Mouse (Mus musculus) c-Kit-negative CD71-positive TER-119-positive erythroid progenitor cells, embryonic 14.5 days (primary cell): ENCODE measurements around the gene Spout1.

Source experiments
- DNase-seq: peaks from one replicate; pipeline ENCODE4 v3.0.0-alpha.2; 2013; ENCODE audit warnings: low read depth, low spot score

Spout1 gene

GRCm38 (mm10) chr2:30177700-30178675 is at the start of gene Spout1:
TSS of gene Spout1 (minus strand) at chr2:30178459.
- DNase-seq, result peak; percentile 82

GRCm38 (mm10) chr2:30216293-30216692 is 38.0 kb upstream of the Spout1 start:
- DNase-seq, result no peak

DNA sequence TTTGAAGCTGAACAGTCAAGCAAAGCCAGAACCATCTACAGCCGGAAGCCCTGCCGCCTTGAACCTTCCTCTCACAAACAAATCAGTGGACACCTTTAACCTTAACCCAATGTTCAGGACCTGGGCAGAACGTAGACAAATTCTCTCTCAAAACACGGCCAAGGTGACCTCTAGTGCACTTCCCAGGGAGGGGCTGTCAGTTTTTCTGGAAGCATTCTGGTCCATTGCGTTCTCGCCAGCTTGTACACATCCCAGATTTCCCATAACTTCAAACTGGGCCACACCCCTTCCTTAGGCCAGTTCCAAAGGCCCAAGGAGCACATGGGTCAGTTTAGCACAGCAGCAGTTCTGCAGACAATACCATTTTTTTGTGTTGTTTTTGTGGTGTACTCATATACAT is 37.2 kb upstream of the Spout1 start:
- DNase-seq, result no peak

GRCm38 (mm10) chr2:30214745-30215144 is 36.5 kb upstream of the Spout1 start:
- no peak for DNase-seq

DNA sequence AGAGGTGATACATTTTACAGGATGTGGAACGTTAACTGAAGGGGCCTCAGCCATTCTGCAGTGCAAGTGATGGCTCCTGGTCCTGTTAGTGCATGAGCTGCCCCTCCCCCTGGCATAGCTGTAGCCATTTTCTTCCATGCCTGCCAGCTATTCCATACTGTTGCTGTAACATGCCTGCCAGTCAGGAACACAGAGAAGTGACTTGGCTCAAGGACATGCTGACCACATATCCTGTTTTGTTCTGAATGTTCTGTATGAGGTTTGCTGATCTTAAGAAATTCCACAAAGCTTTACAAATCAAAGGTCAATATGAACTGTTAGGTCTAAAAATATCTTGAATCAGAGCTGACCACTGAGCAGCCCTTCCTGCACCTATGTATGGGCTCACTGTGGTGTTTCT is 34.7 kb upstream of the Spout1 start:
- no peak for DNase-seq

- no peak for DNase-seq
Measured at GRCm38 (mm10) chr2:30212169-30212545, 33.9 kb upstream of the Spout1 start.

DNA sequence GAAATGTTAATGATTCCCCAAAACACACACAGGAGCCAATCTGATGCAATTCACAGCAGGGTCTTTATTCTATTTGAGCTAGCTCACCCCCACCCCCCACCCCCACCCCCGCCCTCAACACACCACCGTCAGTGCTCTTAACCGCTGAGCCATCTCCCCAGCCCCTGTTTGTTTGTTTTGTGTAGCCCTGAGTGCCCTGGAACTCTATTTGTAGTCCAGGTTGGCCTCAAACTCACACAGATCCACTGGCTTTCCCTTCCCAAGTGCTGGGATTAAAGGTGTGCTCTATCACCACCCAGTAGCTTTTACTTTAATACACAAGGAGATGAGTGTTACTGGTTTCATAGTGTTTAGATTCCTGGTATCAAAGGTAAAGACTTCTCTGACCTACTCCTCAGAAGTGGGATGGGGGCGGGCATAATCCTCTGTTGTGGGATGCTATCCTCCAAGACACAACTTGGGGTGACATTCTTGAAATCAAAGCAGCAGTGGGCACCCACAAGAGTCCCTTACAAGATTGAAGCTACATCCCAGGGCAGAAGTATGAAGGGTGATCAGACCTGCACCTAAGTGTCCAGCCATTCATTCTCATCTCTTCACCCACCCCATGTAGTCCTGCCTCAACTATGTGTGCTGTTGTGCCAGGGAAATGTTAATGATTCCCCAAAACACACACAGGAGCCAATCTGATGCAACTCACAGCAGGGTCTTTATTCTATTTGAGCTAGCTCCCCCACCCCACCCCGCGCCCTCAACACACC is 33.3 kb upstream of the Spout1 start:
- DNase-seq, result no peak

DNA sequence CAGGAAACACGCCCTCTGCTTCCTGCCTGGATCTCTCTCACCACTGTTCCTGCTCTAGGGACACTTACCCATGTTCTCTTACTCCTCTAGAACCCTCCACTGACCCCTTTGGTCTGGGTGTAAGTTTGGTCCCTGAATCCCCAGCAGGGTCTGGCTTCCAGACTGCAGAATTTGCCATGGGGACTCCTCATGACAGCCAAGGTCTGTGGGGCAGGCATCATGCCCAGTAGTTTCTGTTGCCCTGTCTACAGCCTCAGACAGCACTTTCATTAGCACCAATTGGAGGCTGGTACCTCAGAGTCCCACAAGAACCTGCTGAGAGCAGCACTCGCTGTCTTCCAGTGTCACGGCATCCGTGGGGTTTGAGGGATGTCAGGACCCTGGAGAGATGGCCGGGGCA is 29.6 kb upstream of the Spout1 start:
- DNase-seq, result no peak

DNA sequence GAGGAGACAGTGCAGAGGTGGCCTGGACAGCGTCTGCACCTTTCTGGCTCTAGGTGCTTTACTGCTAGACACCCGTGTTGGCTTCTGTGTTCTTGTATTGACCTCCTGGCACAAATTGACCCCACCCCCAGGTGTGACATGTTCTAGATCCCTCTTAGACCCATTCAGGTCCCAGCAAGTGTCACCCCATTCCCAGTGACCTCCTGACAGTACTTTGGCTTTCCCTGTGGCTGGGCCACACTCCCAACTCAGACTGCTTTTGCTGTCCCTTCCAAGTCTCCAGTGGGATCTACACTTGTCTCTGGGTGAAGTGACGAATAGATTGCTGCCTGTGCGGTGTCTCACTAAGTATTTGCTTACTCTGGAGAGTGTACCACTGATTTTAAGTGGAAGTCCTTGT is 29.1 kb upstream of the Spout1 start:
- no peak for DNase-seq

DNA sequence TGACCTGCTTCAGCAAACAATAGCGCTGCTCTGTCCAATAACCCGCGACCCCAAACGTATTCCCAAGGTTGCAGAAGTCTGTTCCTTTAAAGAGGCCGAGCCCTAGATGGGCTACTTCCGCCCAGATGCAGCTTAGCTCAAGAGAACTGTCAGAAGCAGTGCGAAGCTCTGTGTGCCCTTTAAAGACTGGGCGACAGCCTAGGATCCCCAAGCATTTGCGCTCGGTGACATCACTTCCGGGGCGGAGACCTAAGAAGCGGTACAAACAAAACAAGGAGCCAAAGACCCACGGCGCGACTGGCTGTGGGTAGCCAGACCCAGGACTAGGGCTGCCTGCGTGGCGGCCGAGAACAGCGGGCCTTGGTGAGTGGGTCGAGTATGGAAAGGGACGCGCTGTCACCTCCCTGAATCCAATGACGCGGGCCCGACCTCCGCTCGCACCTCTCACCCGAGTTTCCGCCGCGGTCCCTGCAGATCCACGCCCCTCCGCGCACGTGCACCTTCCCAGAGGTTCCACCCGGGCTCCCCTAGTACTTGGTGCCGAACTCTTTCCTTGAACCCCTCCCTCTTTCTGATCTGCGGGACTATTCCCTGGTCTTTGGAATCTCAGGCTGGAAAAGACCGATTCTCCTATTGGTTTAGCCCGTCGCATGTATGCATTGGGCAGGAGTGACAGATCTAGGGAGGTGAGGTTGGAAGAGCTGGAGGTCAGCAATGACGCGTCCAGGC is 27.5 kb upstream of the Spout1 start, which contains the start of gene Kyat1:
TSS of gene Kyat1 (minus strand) at position 219 of the 729 bp plus-strand sequence.
- peak; percentile 80 for DNase-seq

DNA sequence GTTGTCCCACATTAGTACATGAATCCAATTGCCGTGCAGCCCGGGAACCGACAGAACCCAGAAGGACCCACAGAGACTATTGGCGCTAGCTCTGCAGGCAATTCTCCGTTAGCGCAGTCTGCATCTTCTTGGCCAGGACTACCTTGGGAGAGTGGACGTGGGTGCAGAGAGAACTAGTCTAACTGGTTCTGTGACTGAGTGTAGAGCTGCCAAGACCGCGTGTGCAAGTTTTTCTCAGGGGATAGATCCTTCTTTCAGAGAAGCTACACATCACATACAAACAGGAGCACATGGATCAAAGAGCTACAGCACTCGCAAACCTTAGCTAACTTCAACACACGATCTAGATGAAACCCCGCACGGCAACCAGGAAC is 27.0 kb upstream of the Spout1 start:
- DNase-seq, result peak; percentile 11

DNA sequence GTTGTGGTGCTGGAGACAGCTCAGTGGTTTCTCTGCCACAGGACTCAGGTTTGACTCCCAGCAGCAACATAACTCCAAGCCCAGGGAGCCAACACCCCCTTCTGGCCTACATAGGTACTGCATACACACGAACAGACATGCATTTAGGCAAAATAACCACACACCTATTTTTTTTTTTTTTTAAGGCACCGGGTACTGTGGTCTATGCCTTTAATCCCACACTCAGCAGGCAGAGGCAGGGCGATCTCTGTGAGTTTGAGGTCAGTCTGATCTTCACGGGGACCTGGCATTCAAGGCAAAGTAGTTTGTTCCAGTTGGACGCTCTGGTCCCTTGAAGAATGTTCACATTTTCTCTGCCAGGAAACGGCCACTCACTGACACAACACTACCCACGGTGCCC is 25.2 kb upstream of the Spout1 start:
- peak; percentile 55 for DNase-seq

GRCm38 (mm10) chr2:30200388-30200925 is 22.2 kb upstream of the Spout1 start:
- no peak for DNase-seq

GRCm38 (mm10) chr2:30199984-30200383 is 21.7 kb upstream of the Spout1 start:
- DNase-seq, result no peak

DNA sequence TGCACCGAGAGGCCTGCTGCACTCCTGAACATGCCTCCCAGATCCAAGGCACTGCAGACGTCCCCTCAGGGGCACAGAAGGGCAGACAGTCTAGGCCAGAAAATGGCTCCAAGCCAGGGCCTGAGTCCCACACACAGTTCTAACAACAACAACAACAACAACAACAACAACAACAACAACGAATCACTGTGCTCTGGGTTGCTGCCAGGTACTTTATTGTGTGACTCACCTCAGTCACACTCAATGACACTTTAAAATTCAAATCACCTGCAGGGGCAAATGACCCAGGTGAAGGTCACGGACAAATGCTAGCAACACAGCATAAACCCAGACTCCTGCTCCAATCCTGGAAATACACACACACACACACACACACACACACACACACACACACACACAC is 19.8 kb upstream of the Spout1 start:
- no peak for DNase-seq

- no peak for DNase-seq
Measured at GRCm38 (mm10) chr2:30194656-30195055, 16.4 kb upstream of the Spout1 start.

DNA sequence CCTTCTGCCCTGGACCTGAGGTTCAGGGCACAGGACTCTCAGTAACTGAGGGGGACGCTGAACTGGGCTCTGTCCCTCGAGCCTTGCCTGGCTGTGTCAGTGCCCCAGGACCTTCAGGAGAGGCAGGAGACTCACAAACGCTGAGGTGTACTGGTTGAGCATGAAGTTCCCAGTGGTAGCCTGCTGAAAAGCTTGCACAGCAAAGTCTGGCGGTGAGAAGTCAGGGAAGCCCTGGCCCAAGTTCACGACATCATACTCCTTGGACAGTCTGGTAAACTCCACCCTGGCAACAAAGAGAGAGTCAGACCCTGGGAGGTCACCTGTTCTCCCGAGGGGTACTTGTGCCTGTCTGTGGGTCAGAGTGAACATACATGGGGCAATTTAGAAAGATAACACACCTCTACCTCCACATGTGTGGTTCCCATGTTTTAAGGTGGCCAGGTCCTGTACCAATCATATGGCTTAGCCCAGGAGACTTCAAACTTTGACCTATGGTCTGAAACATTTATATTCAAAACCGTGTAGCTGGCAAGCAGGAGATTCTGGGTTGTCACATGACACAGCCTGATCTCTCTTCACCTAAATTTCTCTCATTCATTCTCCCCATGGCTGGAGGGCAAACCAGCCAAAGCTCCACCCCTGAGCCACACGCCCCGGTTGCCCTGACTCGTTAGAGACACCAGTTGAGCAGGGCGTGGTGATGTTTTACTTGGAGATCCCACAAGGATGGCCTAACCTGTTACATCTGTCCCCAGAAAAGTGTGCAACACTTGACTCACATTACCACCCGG is 13.7 kb upstream of the Spout1 start:
- DNase-seq, result no peak

DNA sequence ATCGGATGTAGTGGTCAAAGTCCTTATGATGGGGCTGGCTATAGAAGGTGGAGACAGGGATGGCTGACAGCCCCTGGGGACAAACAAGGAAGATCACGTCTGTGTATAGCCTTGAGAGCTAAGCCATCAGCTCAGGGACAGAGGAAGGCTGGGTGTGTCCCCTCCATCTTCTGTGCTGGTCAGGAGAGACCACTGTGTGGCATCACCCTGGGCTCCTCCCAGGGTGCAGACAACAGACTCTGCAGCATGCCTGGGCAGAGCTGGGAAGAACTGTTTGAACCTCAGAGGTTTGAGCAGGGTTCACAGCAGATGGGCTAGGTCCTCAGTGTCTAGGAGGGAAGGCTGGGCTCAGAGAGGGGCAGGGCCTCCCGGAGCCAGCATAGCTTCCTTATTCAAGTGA is 7.4 kb upstream of the Spout1 start:
- no peak for DNase-seq

DNA sequence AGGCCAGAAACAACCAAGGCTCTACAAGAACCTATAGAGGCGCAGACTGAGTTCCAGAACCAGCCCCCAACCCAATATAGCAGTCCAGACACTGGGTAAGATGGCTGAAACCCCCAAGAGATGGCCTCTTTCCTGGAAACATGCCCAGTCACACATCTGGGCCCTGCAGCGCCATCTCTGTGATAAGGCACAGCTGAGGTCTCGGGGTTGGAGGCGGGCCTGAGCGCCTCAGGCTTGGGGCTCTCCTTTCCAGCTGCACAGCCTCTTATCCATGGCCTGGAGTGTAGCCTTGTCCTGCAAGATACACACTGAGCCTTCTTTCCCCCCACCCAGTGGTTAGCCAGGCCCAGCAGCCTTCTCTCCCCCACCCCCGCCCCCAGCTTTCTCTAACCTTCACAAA is 7.0 kb upstream of the Spout1 start:
- peak; percentile 40 for DNase-seq

DNA sequence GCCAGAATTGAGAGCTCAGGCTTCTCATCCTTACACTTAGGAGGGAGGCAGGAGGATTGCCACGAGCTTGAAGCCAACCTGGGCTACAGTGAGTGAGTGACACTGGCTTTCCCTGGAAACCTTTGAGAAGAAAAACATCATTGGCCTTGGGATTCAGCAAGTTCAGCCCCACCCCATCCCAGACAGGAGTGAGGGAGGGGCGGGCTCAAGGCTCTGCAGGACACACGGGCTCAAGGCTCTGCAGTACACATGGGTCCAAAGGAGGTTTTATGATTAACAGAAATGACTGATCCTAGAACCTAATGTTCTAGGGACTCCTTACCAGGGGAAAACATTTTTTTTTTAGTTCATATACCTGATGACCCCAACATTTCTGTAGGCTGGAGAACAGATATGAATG is 5.5 kb upstream of the Spout1 start:
- DNase-seq, result no peak

GRCm38 (mm10) chr2:30182424-30182823 is 4.2 kb upstream of the Spout1 start:
- no peak for DNase-seq
